Mouse (Mus musculus): ENCODE data around the gene Ccnc.

DNA sequence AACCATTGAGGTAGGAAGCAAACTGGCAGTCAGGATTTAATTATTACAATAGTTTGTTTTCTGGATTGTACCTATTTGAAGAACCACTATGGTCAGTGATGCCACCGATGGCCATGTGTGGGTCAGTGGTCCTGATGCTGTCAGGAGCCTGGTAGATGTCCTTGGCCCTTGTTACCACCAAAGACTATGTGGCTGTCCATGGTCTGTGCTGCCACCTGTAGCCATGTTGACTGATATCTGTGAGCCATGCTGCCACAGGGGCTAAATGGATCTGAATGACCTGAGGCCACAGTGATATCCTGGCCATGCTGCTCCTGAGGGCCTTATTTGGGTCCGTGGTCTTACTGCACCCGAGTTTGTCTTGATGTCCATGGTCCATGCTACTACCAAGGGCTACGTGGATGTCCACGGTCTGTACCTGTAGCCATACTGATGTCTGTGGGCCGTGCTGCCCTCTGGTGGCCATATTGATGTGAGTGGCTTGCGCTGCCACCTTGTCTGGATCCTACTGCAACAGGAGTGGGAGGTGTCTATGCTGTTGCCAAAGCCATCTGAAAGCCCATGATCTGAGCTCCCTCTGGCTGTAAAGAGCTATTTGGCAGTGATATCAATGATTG is 31.8 kb upstream of the Ccnc start:
- TF ChIP-seq POLR2A (IDR thresholded peaks at IDR 0.05; ENCODE audit: low read depth, low read length): no peak
- peak; percentile 88 for TF ChIP-seq CTCF (IDR thresholded peaks at IDR 0.05; ENCODE audit: borderline replicate concordance, insufficient read depth, low read length)

Measured in embryonic fibroblast, embryonic 13.5 days (primary cell).